Mouse (Mus musculus): Measurements from ENCODE around the gene Mef2b.
A peak's percentile ranks its signal among the peaks of the same experiment; 100 is the strongest.
"Not testable (repeated sequence)": the region's sequence is repeated elsewhere in the genome, so short reads cannot be mapped to it uniquely, and the experiment has no call there.

Mef2b gene

GRCm38 (mm10) chr8:70181212-70181902, 41.8 kb downstream of the Mef2b start:
- DNase-seq, result no peak

DNA sequence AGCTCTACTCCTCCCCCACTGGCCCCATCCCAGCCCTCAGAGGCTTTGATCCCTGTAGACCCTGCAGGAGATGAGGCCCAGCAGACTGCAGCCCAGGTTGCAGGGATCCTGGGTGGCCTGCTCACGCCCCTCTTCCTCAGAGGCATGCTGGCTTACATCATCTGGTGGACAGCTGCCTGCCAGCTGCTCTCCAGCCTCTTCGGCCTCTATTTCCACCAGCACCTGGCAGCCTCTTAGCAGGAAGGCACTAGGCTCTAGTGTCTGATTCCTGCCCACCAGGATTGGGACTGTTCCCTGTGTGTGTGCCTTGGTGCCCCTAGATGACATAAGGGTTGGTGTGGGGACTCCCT, 42.4 kb downstream of the Mef2b start:
- no peak for DNase-seq

GRCm38 (mm10) chr8:70183194-70183593, 43.7 kb downstream of the Mef2b start:
- no peak for DNase-seq

DNA sequence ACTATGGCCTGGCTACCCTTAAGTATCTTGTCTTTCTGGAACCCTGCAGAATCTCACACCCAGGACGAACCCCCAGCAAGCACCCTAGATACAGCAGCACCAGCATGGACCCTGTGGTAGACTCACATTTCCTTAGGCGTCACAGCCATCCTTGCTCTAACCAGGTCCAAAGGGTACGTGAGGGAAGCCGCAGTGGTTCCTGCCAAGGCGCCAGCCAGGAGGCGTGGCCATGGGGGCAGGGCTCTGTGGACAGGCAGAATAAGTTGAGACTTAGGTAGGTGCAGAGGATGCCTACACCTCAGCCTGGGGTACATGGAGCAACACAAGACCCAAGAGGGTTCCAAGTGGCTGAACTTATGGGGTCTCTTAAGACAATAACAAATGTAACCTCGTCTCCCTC, 49.2 kb downstream of the Mef2b start:
- DNase-seq, result no peak

DNA sequence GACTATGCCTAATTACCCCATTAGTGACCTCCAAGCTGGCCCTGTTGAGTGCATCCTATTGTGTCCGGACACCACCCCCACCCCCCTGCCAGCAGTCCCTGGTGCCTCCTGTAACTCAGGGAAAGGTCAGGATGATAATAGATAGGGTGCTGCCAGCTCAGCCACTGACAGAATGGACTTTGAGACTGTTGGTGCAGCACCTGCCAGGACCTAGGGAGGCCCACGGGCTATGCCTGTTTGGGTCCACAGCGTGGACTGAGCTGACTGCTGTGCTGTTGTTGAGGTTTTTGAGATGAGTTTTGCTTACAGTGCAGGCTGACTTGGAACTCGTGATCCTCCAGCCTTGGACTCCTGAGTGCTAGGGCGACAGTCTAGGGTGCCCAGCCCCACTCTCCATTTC, 53.7 kb downstream of the Mef2b start:
- no peak for DNase-seq

GRCm38 (mm10) chr8:70194191-70194590, 54.7 kb downstream of the Mef2b start:
- no peak for DNase-seq

GRCm38 (mm10) chr8:70195762-70196161, 56.3 kb downstream of the Mef2b start:
- no peak for DNase-seq

- DNase-seq, result no peak
These were observed 58.1 kb downstream of the Mef2b start for GRCm38 (mm10) chr8:70197603-70198002.

DNA sequence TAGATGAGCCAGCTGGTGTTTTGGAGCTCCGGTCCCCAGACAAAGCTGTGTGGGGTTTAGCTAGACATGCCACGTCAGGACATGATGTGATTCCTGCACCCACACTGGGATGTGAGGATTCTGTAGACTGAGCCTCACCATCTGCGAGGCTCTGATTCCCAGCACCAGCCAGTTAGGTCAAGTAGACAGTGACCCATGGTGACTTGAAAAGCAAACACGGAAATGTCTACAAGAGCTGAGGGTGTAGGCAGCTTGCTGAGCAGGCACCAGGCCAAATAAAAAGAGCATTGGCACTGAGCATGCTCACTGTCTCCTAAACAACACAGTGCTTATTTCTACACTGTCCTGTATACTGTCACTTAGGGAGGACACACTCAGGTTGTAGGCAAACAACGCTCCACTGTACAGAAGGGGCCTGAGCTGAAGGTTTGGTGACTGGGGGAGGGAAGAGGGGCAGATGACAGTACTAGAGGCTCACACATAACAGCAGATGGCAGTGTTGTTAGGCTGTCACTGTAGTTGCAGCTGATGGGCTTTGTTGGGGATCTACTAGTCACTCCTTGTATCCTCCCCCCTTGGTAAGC, 60.7 kb downstream of the Mef2b start:
- DNase-seq, result no peak

- DNase-seq, result no peak
These were observed 61.9 kb downstream of the Mef2b start for GRCm38 (mm10) chr8:70201417-70201816.

DNA sequence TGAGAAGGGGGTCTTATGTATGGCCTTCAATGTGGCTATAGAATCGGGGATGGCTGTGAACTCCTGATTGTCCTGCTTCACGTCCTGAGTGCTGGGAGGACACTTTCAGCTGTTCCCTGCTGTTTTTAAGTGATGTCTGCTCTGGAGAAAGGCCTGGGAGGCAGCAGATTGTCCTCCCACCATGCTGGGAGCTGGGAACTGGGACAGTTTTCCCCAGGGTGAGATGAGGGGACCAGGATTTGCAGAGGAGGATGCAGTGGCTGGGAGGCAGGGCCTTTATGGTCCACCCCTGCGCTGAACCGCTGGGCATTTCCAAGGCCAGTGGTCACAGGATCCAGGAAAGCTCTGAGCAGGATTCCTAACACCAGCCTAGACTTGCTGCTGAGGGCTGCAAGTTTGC, 63.6 kb downstream of the Mef2b start:
- no peak for DNase-seq

- DNase-seq, result no peak
These were observed 65.2 kb downstream of the Mef2b start for GRCm38 (mm10) chr8:70204757-70205156.

DNA sequence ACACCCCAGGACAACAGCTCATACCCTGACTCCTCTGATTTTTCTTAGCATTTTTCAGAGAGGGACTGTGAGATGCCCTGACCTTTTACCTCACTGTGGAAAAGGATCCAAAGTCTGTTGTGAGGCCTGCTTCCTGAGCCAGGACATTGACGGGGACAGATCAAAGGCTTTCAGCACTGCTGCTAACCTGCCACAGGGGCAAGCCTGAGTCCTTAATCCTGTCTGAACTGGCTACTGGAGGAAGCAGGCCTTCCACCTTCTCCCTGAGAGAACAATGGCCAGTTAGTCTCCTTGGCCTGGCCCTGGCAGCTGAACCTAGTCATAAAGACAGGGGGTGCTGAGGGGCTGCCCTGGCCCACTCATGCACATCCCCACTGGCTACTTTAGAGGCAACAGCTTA, 68.6 kb downstream of the Mef2b start:
- no peak for DNase-seq

- DNase-seq, result no peak
These were observed 71.0 kb downstream of the Mef2b start for GRCm38 (mm10) chr8:70210538-70210937.

- no peak for DNase-seq
These were observed 71.8 kb downstream of the Mef2b start for GRCm38 (mm10) chr8:70211275-70211674.

DNA sequence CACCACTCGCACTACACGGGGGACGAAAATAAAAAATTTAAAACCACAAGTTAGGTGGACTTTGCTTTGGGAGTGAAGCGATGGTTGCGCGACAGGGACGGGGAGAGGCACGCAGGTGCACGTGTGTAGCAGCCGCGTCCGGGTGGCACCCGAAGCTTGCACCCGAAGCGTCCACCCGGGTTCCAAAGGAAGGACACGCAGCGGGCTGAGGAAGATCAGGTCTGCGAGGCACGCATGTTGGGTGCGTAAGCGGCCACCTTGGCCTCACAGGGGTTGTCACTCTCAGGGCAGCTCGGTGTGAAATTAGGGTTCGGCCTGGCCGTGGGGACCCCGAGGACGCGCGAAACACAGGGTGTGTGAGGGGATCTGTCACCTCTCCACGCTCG, 72.2 kb downstream of the Mef2b start:
- DNase-seq, result no peak

- DNase-seq, result peak; percentile 85 to 93
These were observed 72.9 kb downstream of the Mef2b start, which contains the start of gene Slc25a42 for GRCm38 (mm10) chr8:70212112-70213055. Slc25a42 (minus strand) TSS chr8:70212305.

GRCm38 (mm10) chr8:70214411-70214810, 74.9 kb downstream of the Mef2b start:
- no peak for DNase-seq

DNA sequence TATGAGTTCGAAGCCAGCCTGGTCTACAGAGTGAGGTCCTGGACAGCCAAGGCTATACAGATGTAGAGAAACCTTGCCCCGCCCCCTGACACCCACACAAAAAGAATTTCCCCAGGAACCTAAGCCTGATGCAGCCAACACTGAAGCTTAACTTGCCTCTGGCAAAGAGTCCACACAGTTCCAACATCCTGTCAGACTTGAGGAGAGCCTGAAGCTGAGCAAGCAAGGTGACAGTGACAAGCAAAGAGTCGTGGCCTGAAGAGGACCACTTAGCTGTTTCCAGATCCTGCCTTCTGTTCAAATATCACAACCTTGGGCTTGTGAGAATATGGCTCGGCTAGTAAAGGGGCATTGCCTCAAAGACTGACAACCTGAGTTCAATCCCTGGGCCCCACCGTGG, 75.6 kb downstream of the Mef2b start:
- no peak for DNase-seq

DNA sequence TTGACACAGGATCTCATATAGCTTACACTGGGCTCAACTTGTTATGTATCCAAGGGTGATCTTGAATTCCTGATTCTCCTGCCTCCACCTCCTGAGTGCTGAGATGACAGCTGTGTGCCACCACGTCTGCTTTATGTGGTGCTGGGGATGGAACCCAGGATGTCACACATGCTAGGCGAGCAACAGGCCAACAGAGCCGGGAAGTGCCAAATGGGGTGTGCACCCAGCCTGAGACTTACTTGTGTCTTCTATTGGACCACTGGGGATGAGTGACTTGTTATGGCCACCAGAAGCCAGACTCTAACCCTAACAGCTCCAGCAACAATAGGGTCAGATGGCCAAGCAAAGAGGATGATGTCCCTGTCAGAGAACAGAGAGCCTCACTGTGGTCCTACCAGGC, 76.7 kb downstream of the Mef2b start:
- not testable (repeated sequence) for DNase-seq

DNA sequence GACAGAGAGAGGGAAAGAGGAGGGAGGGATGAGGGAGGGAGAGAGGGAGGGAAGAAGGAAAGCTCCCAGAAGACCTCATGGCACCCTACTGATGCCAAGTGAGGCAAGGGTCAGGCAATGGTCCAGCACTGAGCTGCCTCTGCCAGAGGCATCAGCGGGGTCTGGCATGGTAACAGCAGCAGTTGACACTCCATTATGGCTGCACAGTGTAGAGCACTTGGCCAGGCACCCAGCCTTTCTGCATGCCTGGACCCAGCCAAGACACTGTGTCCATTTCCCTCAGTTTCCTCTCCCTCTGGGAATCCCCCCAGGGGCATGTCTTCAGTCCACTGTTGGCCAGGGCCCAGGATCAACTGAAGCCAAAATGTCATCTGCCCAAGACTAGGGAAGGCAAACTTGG, 77.1 kb downstream of the Mef2b start:
- no peak for DNase-seq
